Mouse (Mus musculus) frontal cortex, postnatal 25 days (tissue): ENCODE results near the gene Usp34.
"Not testable (repeated sequence)": the region's sequence is repeated elsewhere in the genome, so short reads cannot be mapped to it uniquely, and the experiment has no call there.

ENCODE experiments used
- DNase-seq, 2 experiments: peaks; one replicate each; pipeline ENCODE4 v3.0.0; 2022; ENCODE audit warnings: low spot score in 2 of 2

Gene Usp34

DNA sequence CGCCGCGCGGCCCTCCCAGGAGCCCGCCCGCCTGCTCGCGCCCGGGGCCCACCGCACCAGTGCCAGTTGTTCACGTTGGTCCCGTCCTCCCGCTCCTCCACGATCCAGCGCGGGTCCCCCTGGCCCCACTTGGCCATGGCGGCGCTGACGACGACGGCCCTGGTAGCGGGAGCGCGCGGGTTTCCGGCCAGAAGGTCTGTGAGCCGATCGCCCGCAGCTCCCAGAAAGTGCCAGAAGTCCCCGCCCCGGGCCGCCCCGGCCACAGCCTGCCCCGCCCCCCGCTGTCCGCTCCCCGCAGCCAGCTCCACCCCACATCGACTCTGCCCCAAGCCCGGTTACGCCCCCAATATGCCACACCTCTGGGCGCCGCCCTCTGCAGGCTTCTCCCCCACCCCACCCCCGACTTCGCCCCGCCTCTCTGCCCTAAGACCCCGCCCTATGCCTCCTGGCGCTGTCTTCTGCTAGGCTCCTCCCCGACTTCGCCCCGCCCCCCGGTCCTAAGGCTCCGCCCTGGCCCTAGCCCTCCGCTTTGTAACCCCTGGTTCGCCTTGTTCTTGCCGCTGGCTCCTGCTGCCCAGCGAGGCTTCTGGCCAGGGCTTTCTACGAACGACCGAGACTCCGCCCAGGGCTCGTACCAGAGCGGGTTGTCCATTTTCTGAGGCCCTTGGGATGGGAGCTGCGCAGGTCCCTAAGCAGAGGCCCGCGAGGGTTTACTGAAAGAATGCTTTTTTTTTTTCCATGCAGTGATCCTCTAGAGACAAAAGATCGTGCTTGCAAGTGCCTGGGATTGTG lies 191.2 kb downstream of the Usp34 start, which contains the start of gene Ahsa2:
Gene Ahsa2, minus strand, starts transcription at position 313 of the 792 bp plus-strand sequence.
- peak; percentile 83 to 88 for DNase-seq

DNA sequence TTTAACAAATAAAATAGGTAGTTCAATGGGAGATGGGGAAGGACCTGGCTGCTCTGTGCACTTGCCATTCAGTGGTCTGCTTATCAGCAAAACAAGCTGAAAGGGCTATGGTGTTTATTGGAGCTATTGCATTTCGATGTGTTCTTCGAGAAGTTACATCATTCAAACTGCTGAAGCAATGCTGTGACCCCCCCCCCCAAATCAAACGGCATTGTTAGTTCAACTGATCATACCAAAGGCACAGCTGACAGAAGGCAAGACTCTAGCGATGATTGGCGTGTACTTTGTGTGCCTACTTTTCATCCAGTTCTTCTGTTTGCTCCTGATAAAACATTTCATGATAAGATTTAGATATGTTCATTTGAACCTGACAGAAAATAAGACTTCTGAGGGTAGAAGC lies 191.9 kb downstream of the Usp34 start:
- no peak for DNase-seq

DNA sequence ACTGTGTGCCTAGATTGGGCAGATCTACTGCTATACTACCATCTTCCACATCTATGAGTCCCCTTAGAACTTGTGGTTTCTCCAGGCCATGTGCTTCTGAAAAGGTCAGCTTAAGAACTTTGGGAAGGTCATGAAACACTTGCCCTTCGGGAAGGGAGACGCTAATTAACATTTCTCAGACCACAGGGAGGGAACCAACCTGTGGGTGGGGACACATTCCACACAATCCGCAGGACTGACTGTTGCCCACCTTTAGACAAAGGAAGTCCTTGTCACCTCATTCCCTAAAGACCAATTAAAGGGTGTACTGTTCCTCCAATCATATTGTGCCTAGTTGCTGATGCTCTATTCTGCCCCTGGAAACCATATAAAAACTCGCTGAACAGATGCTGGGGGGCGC lies 198.1 kb downstream of the Usp34 start:
- not testable (repeated sequence) for DNase-seq

DNA sequence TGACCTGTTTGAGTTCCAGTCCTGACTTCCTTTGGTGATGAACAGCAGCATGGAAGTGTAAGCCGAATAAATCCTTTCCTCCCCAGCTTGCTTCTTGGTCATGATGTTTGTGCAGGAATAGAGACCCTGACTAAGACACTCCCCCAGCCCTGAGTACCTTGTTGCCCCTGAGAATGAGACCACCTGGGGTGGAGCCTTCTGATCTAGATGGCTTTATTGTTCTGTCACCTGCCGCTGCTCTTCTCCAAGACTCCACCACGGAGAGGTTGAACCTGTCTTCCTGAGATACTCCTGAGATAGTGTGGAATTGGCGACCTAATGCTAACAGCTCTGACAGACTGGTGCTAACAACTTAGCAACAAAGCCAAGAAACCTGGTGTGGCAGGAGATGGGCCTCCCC lies 208.1 kb downstream of the Usp34 start:
- DNase-seq, result not testable (repeated sequence)

DNA sequence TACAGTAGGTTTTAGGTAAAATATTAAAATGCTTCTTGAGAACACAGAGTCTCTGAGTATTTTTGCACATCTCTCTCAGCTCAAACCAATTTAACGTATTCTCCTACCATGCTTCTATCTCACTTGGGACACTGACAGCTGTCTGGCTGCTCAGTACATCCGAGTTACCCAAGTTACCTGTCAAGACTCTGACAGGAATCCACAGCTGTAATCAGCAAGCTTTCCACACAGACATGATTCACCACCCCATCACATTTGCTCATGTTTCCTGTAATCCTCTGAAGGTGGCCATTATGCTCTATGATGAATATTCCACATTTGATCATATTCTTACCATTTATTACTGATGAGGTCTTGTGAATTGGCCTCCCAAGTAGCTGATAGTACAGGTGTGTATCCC lies 208.6 kb downstream of the Usp34 start:
- DNase-seq, result no peak

DNA sequence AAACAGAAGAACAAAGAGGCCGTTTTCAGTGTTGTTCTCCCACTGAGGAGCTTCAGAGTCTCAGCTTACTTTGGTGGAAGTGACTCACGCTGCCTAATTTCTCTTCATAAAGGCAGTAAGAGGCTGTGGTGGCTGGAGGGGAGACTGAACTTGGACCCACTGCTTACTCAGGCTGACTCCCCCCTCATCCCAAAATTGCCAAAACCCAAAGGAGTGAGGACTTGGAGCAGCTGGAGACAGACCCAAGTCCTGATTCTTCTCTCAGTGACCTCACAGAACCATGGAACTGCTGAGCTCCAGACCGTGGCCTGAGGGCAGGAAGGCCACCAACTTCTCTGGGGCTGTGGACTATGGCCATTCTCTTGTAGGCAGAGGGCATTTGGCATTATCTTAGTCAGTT lies 212.3 kb downstream of the Usp34 start:
- no peak for DNase-seq

DNA sequence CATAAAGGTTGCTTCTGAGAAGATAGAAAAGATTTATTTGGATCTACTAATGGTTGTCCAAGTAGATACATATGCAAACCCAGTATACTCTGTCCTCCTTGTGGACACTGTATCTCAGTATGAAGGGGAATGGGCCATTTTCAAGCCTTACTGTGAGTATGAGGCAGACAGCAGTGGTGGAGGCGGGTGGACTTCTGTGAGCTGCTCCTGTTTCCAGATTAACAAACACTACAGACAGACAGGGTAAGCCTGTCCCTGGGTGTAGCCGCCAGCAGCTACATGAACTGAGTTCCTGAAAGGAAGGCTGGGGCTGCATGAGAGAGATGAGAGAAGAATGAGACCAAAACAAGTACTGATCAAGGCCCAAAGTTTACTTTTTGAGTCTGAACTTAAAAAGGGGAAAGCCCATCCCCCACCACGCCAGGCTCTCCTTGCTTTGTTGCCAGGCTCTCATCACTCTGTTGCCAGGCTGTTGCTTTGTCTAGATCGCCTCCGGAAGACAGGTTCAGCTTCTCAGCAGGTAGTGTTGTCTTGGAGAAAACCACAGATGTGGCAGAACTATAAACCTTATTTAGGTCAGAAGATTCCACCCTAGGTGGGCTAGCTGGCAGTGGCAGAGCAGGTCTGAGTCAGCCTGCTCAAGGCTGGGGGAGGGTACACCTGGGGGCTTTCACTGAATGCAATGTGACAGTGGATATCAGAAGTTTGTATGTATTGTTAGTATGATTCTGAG lies 213.9 kb downstream of the Usp34 start, which contains the start of gene 1700093K21Rik:
Gene 1700093K21Rik, minus strand, starts transcription at position 683 of the 733 bp plus-strand sequence.
- DNase-seq, result no peak

DNA sequence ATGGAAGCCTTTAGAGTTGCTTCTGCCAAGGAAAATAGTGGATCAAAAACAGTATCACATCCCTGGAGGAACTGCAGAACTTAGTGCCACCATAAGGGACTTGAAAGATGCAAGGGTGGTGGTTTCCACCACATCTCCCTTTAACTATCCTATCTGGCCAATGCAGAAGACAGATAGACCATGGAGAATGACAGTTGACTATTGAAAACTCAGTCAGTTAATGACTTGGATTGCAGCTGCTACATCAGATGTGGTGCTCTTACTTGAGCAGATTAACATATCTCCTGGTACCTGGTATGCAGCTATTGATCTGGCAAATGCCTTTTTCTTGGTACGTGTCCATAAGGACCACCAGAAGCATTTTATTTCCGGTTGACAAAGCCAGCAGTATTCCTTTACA lies 230.8 kb downstream of the Usp34 start:
- no peak for DNase-seq
